Mouse (Mus musculus) kidney, postnatal 4 days (tissue): ENCODE results near the gene Gjc3.

Experiments
- DNase-seq, 2 experiments: peaks; one replicate each; pipeline ENCODE4 v3.0.0; 2021; ENCODE audit warnings: mixed read lengths in 2 of 2

Gjc3 gene

DNA sequence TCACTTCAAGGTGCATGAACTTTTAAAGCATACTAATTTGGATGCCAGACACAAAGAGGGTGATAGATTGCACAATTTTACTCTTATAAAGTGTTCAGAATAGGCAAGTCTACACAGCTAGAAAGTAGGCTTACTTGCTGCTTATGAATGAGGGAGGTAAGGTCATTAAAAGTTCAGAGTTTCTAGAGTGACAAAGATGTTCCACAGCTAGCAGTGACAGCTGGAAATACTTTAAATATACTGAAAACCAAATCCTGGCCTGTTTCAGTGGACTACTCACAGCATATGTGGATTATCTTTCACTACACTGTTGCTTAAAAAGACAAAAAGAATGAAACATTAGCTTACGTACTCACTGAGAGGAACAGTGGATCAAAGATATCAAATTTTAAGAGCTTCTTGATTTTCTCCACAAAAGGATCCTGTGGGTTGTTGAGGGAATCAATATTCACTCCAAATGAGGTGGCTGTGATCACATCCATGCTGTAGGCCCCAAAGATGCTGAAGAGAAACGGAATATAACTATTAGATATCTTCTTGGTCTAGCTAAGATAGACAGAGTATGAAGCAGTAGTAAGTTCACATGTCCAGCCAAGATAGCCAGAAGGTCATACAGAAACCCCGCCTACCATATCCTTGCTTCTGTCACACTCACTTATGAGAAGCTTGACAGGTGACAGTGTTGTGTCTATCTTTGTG is 53.2 kb downstream of the Gjc3 start:
- DNase-seq = no peak
